Mouse (Mus musculus): ENCODE data around the gene Vasn. TPM values are rescaled to one million over a fixed set of nuclear protein-coding genes. Genes with fewer than 3 reads are reported as not detected.

Vasn gene
- 29.4 and 30.4 TPM in 2 replicates for polyA plus RNA-seq (2016; fragmentation: Nextera tagmentation; extraction: Ambion mirVana)

DNA sequence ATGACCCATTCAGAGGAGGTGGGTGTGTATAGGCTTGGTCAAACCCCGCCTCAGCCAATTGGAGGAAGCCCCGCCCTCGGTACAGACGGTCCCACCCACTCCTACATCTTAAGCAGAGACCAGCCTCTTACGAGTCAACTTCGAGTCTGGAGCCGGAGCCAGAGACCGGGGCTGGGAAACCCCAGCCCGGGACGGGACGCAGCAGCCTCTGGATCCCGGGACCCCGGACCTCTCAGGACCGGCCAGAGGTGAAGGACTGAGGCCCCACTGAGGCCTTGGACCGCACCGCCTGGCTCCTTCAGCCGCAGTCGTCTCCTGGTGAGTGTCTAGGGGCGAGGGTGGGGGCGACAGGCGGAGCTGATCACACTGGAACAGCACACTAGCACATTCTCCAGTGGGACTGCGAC is at the start of gene Vasn, which contains the start of gene Dnaja3:
TSS of gene Vasn (plus strand) at position 111 of the 407 bp plus-strand sequence.
TSS of gene Dnaja3 (plus strand) at position 159 of the 407 bp plus-strand sequence.
- Histone ChIP-seq H3K4me1 (replicated peaks) (peaks cover 49% of the 10 kb centered on the region), H3K27me3 (no peaks in the 10 kb centered on the region), H3K4me3 (replicated peaks) (peak within 1 kb of the TSS; percentile 64), H3K36me3 (peaks cover 22% of the 10 kb centered on the region), H3K4me2 (peak within 1 kb of the TSS; percentile 88), H3K9me3 (no peaks in the 10 kb centered on the region), H3K27ac (peak within 1 kb of the TSS; percentile 89), H3K9ac (replicated peaks) (peak within 1 kb of the TSS; percentile 75)
- ATAC-seq (ENCODE audit: insufficient number of reproducible peaks, insufficient read depth, low FRiP score, low TSS enrichment, low read depth): peak; percentile 96
- 1% methylated on average over 21 of the region's 22 CpGs for WGBS

DNA sequence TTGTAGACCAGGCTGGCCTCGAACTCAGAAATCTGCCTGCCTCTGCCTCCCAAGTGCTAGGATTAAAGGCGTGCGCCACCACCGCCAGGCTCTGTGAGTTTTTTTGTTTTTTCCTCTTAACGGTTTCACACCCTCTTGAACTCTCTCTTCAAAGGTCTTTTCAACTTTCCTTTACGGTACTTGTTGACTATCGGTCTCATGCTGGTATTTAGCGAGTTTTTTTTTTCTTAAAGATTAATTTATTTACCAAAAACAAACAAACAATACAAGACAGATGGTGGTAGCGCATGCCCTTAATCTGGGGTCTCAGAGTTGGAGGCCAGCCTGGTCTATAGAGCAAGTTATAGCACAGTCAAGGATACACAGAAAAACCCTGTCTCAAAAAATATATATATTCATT is 49.5 kb upstream of the Vasn start:
- H3K9me3 ChIP-seq: no peaks in the 10 kb centered on the region
- peaks cover 13% of the 10 kb centered on the region for H3K36me3 ChIP-seq
- peaks cover 44% of the 10 kb centered on the region for H3K4me1 ChIP-seq (replicated peaks)
- no peaks in the 10 kb centered on the region for H3K27me3 ChIP-seq
- no peak overlapping the region for H3K4me3 ChIP-seq (replicated peaks)
- no peak overlapping the region for H3K4me2 ChIP-seq
- no peak overlapping the region for H3K9ac ChIP-seq (replicated peaks)
- no peak for ATAC-seq (ENCODE audit: insufficient number of reproducible peaks, insufficient read depth, low FRiP score, low TSS enrichment, low read depth)
- 95% methylated on average over 9 of the region's 9 CpGs for WGBS
- H3K27ac ChIP-seq: no peak overlapping the region

DNA sequence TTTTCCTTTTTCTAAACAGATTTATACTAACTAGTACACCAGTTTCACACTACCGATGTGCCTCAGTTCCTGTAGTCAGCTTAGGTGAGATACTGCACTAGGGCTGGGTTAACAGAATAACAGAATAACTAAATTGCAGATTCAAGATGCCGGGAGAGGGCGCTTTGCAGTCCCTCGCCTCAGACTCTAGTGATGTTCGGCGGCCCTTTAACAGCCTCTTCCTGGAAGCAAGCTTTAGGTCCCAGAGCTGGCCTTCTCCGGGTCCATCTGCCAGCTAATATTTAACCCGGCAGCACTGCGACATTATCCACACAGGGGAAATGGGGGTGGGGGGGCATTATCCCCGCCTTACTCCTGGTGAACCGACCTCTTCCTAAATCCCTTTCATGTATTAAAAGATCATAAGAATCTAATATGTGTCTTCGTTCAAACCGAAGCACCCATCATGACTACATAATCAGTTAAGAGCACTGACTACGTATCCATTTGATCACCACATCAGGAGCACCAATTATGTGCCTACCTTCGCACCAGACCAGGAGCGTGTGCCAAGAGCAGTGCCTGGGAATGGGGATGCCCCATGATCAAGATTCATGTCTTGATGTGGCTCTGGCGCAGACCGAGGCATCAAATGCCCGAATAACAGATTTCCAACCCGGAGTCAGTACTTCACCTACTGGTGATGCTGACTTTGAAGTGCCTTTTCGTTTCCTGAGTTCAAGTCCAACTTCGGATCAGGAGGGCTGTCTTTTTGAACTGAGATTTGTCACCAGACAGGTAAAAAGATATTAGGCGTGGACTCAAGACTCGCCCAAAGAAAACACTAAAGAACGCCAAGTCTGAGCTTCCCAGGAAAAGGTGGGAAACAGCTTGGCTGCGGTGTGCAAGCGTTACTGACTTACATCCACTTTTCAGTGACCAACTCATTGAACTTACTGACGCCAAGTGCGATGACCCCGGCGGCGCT is 46.5 kb upstream of the Vasn start:
- Histone ChIP-seq H3K9ac (replicated peaks) (peak overlapping the region; percentile 95; the same call in 1 of the 2 replicates), H3K4me1 (replicated peaks) (peaks cover 54% of the 10 kb centered on the region), H3K36me3 (peaks cover 13% of the 10 kb centered on the region), H3K4me2 (peak overlapping the region; percentile 99), H3K27ac (peak overlapping the region; percentile 97), H3K9me3 (no peaks in the 10 kb centered on the region), H3K4me3 (replicated peaks) (peak overlapping the region; percentile 89), H3K27me3 (no peaks in the 10 kb centered on the region)
- 12% methylated on average over 32 of the region's 32 CpGs for WGBS
- no peak for ATAC-seq (ENCODE audit: insufficient number of reproducible peaks, insufficient read depth, low FRiP score, low TSS enrichment, low read depth)

DNA sequence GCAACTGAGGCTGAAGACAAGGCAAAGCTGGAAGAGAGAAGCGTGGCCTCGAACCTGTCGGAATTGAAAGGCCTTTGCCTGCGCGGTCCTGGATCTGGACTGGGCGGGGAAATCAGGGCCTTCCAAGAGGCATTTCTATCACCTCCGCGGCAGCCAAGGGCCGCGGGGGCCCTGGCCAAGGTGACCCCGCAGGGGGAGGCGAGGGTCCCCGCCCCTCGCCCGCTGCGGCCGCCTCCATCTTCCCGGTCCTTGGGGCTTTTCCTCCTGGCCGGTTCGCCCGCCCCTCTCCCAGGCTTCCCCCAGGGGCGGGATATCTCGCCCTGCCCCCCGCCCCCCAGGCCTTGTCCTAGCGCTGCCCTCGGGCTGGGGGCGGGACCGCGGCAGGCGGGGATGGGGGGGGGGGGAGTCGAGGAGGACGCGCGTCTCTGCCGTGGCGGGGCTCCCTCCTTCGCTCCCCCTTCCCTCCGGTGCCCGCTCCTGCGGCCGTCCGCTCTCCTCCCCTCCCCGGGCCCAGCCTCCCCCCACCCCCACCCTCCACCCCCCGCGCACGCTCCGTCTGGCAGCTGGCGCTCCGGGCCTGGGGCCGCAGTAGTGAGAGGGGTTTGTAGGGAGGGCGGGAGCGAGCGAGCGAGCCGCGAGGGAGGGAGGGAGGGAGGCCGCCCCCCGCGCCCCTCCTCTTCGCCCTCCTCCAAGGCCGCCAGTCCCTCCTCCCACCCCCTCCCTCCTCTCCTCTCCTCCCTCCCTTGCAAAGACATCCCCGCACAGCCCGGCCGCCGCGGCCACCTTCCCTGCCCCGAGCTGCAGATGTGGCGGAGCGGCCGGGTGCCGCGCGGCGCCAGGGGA is 45.5 kb upstream of the Vasn start, which contains the start of gene Glis2:
TSS of gene Glis2 (plus strand) at position 743 of the 843 bp plus-strand sequence.
- Histone ChIP-seq H3K4me1 (replicated peaks) (peaks cover 64% of the 10 kb centered on the region), H3K4me2 (peak within 1 kb of the TSS; percentile 99), H3K27me3 (no peaks in the 10 kb centered on the region), H3K4me3 (replicated peaks) (peak within 1 kb of the TSS; percentile 89), H3K36me3 (peaks cover 13% of the 10 kb centered on the region), H3K9ac (replicated peaks) (peak within 1 kb of the TSS; percentile 95), H3K27ac (peak within 1 kb of the TSS; percentile 97), H3K9me3 (no peaks in the 10 kb centered on the region)
- ATAC-seq (ENCODE audit: insufficient number of reproducible peaks, insufficient read depth, low FRiP score, low TSS enrichment, low read depth): peak; percentile 82
- WGBS: under 1% methylated on average over 46 of the region's 74 CpGs

DNA sequence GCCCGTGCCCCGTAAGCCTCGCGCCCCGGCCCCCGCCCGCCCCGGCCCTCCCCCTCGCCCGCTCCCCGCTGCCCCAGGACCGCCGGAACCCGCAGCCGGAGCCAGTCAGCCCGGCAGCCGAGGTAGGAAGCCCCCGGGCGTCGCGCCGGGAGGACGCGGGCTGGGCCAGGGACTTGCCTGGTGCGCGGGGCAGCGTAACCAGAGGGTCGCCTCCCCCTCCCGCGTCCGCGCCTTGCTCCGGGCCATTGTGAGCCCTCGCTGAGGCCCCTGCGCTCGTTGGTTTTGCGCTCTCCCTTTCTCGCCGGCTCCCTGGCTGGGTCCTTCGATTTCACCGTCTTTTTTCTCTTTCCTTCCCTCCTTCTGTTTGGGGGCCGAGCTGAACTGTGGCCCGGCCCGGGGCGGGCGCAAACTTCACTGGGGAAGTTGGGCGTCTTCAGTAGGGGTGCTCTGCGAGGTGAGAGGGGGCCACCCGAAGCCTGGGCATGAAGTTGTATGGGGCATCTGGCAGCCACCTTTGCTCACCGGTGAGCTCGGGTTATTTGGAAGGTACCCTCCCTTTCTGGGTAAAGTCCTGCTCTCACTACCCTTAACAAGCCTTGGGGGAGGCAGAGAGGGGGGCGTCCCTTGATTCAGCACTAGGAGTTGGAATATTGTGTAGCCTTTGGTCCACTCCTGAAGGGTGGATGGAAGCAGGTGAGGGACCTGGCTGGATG is 44.8 kb upstream of the Vasn start:
- peaks cover 72% of the 10 kb centered on the region for H3K4me1 ChIP-seq (replicated peaks)
- peak; percentile 1; the same call in 1 of the 2 replicates for ATAC-seq (ENCODE audit: insufficient number of reproducible peaks, insufficient read depth, low FRiP score, low TSS enrichment, low read depth)
- 1% methylated on average over 49 of the region's 52 CpGs for WGBS
- no peaks in the 10 kb centered on the region for H3K27me3 ChIP-seq
- peak overlapping the region; percentile 99 for H3K4me2 ChIP-seq
- H3K36me3 ChIP-seq: peaks cover 13% of the 10 kb centered on the region
- peak overlapping the region; percentile 89 for H3K4me3 ChIP-seq (replicated peaks)
- peak overlapping the region; percentile 95 for H3K9ac ChIP-seq (replicated peaks)
- peak overlapping the region; percentile 97 for H3K27ac ChIP-seq
- no peaks in the 10 kb centered on the region for H3K9me3 ChIP-seq

DNA sequence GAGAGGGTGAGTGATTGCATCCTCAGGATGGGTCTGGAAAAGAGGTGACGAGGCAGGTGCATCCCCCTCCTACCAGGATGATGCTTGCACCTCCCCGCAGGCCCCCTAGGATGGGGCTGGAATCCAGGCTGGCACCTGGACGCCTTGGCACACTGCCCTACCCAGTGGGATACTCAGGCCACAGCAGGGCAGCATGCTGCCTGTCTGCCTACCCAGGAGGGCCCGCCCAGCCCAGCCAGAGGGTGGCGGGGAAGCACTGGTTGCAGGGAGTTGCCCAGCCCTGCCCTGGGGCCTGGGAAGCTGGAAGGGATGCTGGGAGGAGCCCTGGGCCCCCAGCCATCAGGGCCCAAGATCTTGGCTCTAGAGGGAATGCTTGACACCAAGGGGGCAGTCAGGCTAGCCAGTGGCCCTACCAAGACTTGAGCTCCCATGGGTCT is 44.2 kb upstream of the Vasn start:
- peak overlapping the region; percentile 95 for H3K9ac ChIP-seq (replicated peaks)
- no peaks in the 10 kb centered on the region for H3K9me3 ChIP-seq
- no peak; the same call in 1 of the 2 replicates for ATAC-seq (ENCODE audit: insufficient number of reproducible peaks, insufficient read depth, low FRiP score, low TSS enrichment, low read depth)
- peaks cover 7% of the 10 kb centered on the region for H3K36me3 ChIP-seq
- peak overlapping the region; percentile 97 for H3K27ac ChIP-seq
- peak overlapping the region; percentile 89 for H3K4me3 ChIP-seq (replicated peaks)
- 2% methylated on average over 5 of the region's 5 CpGs for WGBS
- H3K4me1 ChIP-seq (replicated peaks): peaks cover 77% of the 10 kb centered on the region
- H3K27me3 ChIP-seq: no peaks in the 10 kb centered on the region
- peak overlapping the region; percentile 99 for H3K4me2 ChIP-seq

DNA sequence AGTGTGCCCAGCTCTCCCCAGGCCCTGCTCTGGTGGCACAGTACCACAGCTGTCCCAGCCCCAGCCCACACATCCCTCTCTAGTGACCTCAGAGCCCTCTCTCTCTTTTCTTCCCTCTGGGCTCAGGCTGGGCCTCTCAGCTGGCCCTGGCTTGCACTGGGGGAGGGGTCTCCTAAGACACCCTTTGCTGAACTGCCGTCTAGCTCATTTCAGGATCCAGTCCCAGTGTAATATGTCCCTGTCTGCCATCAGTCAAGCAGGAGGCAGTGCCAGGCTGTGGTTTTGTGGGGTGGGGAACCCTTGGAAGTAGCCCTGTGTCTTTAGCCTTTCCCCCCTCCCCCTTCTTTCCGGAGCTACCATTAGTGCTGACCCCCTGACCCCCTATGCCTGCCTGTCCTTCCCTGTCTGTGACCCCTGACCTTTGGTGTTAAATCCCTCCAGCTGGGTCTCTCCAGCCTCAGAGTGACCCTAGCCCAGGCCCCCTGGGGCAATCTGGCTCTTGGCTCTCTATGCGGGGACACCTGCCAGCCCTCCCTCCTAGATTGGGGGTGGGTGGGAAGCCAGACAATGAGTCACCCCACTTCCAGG is 43.5 kb upstream of the Vasn start:
- 7% methylated on average over 3 of the region's 3 CpGs for WGBS
- H3K36me3 ChIP-seq: peaks cover under 1% of the 10 kb centered on the region
- H3K4me3 ChIP-seq (replicated peaks): peak overlapping the region; percentile 89
- peak overlapping the region; percentile 97 for H3K27ac ChIP-seq
- peaks cover 84% of the 10 kb centered on the region for H3K4me1 ChIP-seq (replicated peaks)
- ATAC-seq (ENCODE audit: insufficient number of reproducible peaks, insufficient read depth, low FRiP score, low TSS enrichment, low read depth): no peak
- H3K4me2 ChIP-seq: peak overlapping the region; percentile 99
- no peaks in the 10 kb centered on the region for H3K27me3 ChIP-seq
- no peaks in the 10 kb centered on the region for H3K9me3 ChIP-seq
- peak overlapping the region; percentile 95 for H3K9ac ChIP-seq (replicated peaks)

DNA sequence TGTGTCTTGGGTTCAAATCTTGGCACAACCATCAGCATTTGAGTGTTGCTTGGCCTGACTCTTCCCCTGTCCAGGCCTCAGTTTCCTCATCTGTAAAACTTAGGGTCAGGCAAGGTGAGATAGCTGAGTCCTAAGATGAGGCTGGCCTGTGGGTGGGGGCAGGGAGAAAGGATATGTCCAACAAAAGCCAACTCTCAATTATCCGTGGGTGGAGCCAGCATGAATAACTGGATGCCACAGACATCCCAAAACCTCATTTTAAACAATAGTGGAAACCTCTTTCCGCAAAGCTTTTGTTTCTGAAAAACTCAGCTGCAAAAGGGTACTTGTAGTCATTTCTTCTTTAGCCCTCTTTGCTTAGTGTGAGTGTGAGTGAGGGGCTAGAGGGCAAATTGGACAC is 42.9 kb upstream of the Vasn start:
- 72% methylated on average over 2 of the region's 2 CpGs for WGBS
- Histone ChIP-seq H3K4me3 (replicated peaks) (peak overlapping the region; percentile 89), H3K36me3 (no peaks in the 10 kb centered on the region), H3K9me3 (no peaks in the 10 kb centered on the region), H3K27ac (peak overlapping the region; percentile 78), H3K27me3 (no peaks in the 10 kb centered on the region), H3K4me1 (replicated peaks) (peaks cover 87% of the 10 kb centered on the region), H3K9ac (replicated peaks) (peak overlapping the region; percentile 40), H3K4me2 (peak overlapping the region; percentile 99)
- ATAC-seq (ENCODE audit: insufficient number of reproducible peaks, insufficient read depth, low FRiP score, low TSS enrichment, low read depth): no peak

DNA sequence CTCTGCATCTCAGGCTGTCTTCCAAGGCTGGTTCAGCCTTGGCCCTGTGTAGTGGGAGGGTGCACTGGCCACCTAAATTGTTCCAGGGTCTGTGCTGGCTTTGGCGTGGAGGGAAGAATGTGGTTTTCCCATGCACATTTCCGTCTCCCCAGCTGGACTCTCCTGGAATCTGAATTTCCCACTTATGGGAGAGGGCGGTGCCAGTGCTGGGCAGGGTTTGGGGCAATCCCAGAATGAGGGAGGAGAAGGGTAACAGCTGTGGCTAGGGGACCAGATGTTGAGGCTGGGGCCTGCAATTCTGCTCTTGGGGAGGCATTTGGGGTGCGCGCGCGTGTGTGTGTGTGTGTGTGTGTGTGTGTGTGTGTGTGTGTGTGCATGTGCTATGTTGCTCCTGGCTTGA is 42.4 kb upstream of the Vasn start:
- H3K9me3 ChIP-seq: no peaks in the 10 kb centered on the region
- no peak for ATAC-seq (ENCODE audit: insufficient number of reproducible peaks, insufficient read depth, low FRiP score, low TSS enrichment, low read depth)
- peak overlapping the region; percentile 89 for H3K4me3 ChIP-seq (replicated peaks)
- no peaks in the 10 kb centered on the region for H3K36me3 ChIP-seq
- WGBS: 45% methylated on average over 7 of the region's 7 CpGs
- peak overlapping the region; percentile 40 for H3K9ac ChIP-seq (replicated peaks)
- H3K27me3 ChIP-seq: no peaks in the 10 kb centered on the region
- peaks cover 87% of the 10 kb centered on the region for H3K4me1 ChIP-seq (replicated peaks)
- H3K27ac ChIP-seq: peak overlapping the region; percentile 78
- peak overlapping the region; percentile 99 for H3K4me2 ChIP-seq

DNA sequence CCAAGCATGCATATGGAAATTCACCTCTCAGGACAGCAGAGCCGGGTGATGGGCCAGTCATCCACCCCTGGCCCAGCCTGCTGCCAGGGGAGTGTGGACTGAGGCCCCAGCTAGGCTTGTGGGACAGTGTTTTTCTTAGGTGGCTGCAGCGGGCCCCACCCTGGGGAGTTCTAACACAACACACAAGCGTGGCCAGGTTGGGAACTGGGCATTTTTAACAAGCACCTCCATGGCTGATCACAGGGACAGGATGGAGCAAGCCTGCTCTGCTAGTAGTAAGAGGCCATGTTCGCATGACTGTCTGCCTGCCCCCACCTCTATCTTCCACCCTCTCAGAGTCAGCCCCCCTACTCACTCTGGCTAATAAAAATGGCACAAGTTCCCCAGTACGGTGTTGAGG is 41.7 kb upstream of the Vasn start:
- H3K9ac ChIP-seq (replicated peaks): peak overlapping the region; percentile 50; the same call in 1 of the 2 replicates
- H3K36me3 ChIP-seq: no peaks in the 10 kb centered on the region
- H3K4me1 ChIP-seq (replicated peaks): peaks cover 88% of the 10 kb centered on the region
- H3K4me2 ChIP-seq: peak overlapping the region; percentile 99
- H3K4me3 ChIP-seq (replicated peaks): peak overlapping the region; percentile 89
- no peaks in the 10 kb centered on the region for H3K9me3 ChIP-seq
- H3K27me3 ChIP-seq: no peaks in the 10 kb centered on the region
- peak overlapping the region; percentile 78 for H3K27ac ChIP-seq
- 54% methylated on average over 5 of the region's 5 CpGs for WGBS
- no peak for ATAC-seq (ENCODE audit: insufficient number of reproducible peaks, insufficient read depth, low FRiP score, low TSS enrichment, low read depth)
